Mouse (Mus musculus) liver, embryonic 12.5 days (tissue): ENCODE results near the gene Lrrc19. TPM values are rescaled to one million over a fixed set of nuclear protein-coding genes. Genes with fewer than 3 reads are reported as not detected.
"Not testable (repeated sequence)": the region's sequence is repeated elsewhere in the genome, so short reads cannot be mapped to it uniquely, and the experiment has no call there.

ENCODE experiments used
- ATAC-seq: fragments of 200-750 bp; cut with Nextera tagmentation; 2 replicates; pipeline ENCODE4 v1.8.0; 2017; ENCODE audit warnings: moderate number of reproducible peaks, mild to moderate bottlenecking, moderate library complexity
- H3K27ac ChIP-seq: fragments of 300-500 bp; sonication (generic); 2 replicates; pipeline ENCODE4 v1.5.1; 2016; ENCODE audit warnings: mild to moderate bottlenecking
- H3K27me3 ChIP-seq: fragments of 300-500 bp; sonication (generic); replicated peaks from 2 replicates; pipeline ENCODE4 v1.6.1; 2016; ENCODE audit warnings: mild to moderate bottlenecking, moderate library complexity
- H3K36me3 ChIP-seq: fragments of 300-500 bp; sonication (generic); 2 replicates; pipeline ENCODE4 v1.6.1; 2016; ENCODE audit warnings: mild to moderate bottlenecking, moderate library complexity
- H3K4me1 ChIP-seq: fragments of 300-500 bp; sonication (generic); 2 replicates; pipeline ENCODE4 v1.6.1; 2016
- H3K4me2 ChIP-seq: fragments of 300-500 bp; sonication (generic); 2 replicates; pipeline ENCODE4 v1.6.1; 2016; ENCODE audit warnings: mild to moderate bottlenecking, moderate library complexity
- H3K4me3 ChIP-seq: fragments of 300-500 bp; sonication (generic); 2 replicates; pipeline ENCODE4 v1.5.1; 2016; ENCODE audit warnings: mild to moderate bottlenecking, moderate library complexity
- H3K9ac ChIP-seq: fragments of 300-500 bp; sonication (generic); 2 replicates; pipeline ENCODE4 v1.6.1; 2016; ENCODE audit warnings: mild to moderate bottlenecking, moderate library complexity
- H3K9me3 ChIP-seq: fragments of 300-500 bp; sonication (generic); replicated peaks from 2 replicates; pipeline ENCODE4 v1.6.1; 2016; ENCODE audit warnings: mild to moderate bottlenecking, moderate library complexity
- WGBS: fragments of 180-500 bp; shearing (Covaris S2); methylation state at CpG from one replicate; pipeline ENCODE4 v1.1.7; 2016; ENCODE audit not compliant: insufficient replicate concordance; 5-methylcytosine and 5-hydroxymethylcytosine counted together
- polyA plus RNA-seq: library from polyadenylated mRNA; unstranded; fragments of >200 nt; fragmentation: Nextera tagmentation; extraction: Ambion mirVana; gene quantifications from 2 replicates; pipeline ENCODE4 v1.2.1, GENCODE M21; 2016

Gene Lrrc19
- 0.05 and 0.15 TPM in 2 replicates for polyA plus RNA-seq

DNA sequence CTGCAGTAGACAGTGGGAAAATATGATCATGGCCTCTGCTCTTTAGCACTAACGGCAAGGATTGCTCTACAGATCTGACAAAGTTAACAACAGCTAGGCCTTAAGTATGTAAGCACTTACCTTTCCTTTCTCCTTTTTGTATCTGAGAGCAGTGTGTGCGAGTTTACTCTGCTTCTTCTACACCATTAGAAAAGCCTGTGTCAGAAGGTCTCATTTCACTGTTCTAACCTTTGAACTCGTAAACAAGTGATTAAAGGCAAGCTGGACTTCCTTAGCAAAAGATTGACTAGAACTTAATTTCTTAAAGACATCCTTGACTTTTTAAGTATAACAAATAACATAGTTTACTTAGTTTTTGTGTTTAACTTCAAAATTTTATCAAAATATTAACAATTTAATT, at the start of gene Lrrc19:
Gene Lrrc19 (minus strand): TSS at position 225 of the 400 bp plus-strand sequence.
- H3K27ac ChIP-seq, result no peak within 1 kb of the TSS
- WGBS, result 76% methylated on average over 3 of the region's 3 CpGs
- H3K27me3 ChIP-seq, result no peaks in the 10 kb centered on the region
- H3K4me2 ChIP-seq, result no peak within 1 kb of the TSS
- H3K9me3 ChIP-seq, result no peaks in the 10 kb centered on the region
- no peak within 1 kb of the TSS for H3K4me3 ChIP-seq
- H3K36me3 ChIP-seq, result no peaks in the 10 kb centered on the region
- ATAC-seq, result no peak
- no peaks in the 10 kb centered on the region for H3K4me1 ChIP-seq
- H3K9ac ChIP-seq, result no peak within 1 kb of the TSS

DNA sequence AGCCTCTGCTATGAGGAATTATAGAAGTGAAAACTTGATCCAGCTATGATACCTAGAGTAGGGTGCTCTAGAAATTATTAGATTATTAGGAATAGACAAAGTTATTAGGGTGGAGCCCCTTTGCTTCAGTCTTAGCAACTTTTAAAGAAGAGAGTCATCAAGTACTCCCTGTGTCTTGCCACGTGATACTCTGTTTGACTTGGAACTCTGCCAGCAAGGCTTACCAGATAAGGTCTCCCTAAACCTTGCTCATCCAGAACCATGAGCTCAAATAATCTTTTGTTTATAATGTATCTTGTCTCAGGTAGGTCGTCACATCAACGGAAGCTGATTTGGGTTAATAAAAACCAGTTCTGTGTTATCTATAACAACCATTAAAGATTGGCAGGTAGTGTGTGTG, 46.4 kb upstream of the Lrrc19 start:
- Histone ChIP-seq H3K27ac (no peak overlapping the region), H3K9ac (no peak overlapping the region), H3K9me3 (no peaks in the 10 kb centered on the region), H3K4me2 (no peak overlapping the region), H3K27me3 (no peaks in the 10 kb centered on the region), H3K4me1 (no peaks in the 10 kb centered on the region), H3K4me3 (no peak overlapping the region), H3K36me3 (no peaks in the 10 kb centered on the region)
- no peak for ATAC-seq
- 62% methylated on average over 3 of the region's 3 CpGs for WGBS

- Histone ChIP-seq H3K9me3 (no peaks in the 10 kb centered on the region), H3K27me3 (no peaks in the 10 kb centered on the region), H3K36me3 (0 out of 2 replicates have a peak, but pooled peaks cover 3% of the 10 kb centered on the region), H3K4me2 (no peak overlapping the region), H3K27ac (no peak overlapping the region), H3K4me1 (no peaks in the 10 kb centered on the region), H3K9ac (no peak overlapping the region), H3K4me3 (no peak overlapping the region)
- WGBS, result 55% methylated on average over 2 of the region's 2 CpGs
- ATAC-seq, result no peak
Measured at GRCm38 (mm10) chr4:94692175-94692574, 42.2 kb upstream of the Lrrc19 start.

- Histone ChIP-seq H3K9ac (no peak overlapping the region), H3K27ac (no peak overlapping the region), H3K4me3 (no peak overlapping the region), H3K9me3 (no peaks in the 10 kb centered on the region), H3K27me3 (no peaks in the 10 kb centered on the region), H3K36me3 (0 out of 2 replicates have a peak, but pooled peaks cover 3% of the 10 kb centered on the region), H3K4me1 (no peaks in the 10 kb centered on the region), H3K4me2 (no peak overlapping the region)
- WGBS, result 20% methylated on average over 4 of the region's 4 CpGs
- ATAC-seq, result no peak
Measured at GRCm38 (mm10) chr4:94691078-94691477, 41.1 kb upstream of the Lrrc19 start.

DNA sequence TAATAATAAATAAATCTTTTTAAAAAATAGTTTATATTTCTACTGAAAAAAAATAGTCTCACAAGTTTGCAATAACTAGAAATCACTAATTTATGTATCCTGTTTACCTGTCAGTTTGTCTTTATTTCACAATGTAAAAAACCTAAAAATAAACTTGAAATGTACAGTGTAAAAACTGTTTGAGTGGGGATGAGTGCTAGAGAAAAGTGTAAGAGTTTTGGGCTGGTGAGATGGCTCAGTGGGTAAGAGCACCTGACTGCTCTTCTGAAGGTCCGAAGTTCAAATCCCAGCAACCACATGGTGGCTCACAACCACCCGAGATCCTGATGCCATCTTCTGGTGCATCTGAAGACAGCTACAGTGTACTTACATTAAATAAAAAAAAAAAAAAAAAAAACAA, 39.9 kb upstream of the Lrrc19 start:
- not testable (repeated sequence) for H3K4me3 ChIP-seq, H3K27ac ChIP-seq, H3K36me3 ChIP-seq, H3K9me3 ChIP-seq, H3K9ac ChIP-seq, H3K4me1 ChIP-seq, H3K4me2 ChIP-seq, H3K27me3 ChIP-seq, ATAC-seq
- WGBS, result 60% methylated on average over 2 of the region's 2 CpGs

DNA sequence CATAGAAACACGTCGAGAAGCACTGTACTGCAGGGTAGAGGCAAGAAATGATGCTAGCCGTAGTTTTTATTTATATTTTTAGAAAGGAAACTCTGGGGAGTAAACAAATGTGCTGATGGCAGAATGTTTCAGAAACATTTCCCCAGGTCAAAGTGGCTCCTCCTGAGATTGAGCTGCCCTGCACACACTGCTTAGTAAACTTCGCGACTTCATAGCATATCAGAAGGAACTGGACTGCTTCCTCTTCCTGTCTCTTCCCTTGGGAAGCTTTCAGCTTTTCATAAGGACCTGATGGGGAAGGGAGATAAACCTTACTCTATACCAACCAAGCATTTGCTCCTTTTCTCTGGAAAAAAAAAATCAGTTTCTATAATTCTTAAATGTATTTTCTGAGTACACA, 33.4 kb upstream of the Lrrc19 start:
- Histone ChIP-seq H3K9me3 (no peaks in the 10 kb centered on the region), H3K4me1 (no peaks in the 10 kb centered on the region), H3K27ac (no peak overlapping the region), H3K4me2 (no peak overlapping the region), H3K36me3 (no peaks in the 10 kb centered on the region), H3K4me3 (no peak overlapping the region), H3K27me3 (no peaks in the 10 kb centered on the region), H3K9ac (no peak overlapping the region)
- WGBS, result 30% methylated on average over 5 of the region's 5 CpGs
- ATAC-seq, result no peak

DNA sequence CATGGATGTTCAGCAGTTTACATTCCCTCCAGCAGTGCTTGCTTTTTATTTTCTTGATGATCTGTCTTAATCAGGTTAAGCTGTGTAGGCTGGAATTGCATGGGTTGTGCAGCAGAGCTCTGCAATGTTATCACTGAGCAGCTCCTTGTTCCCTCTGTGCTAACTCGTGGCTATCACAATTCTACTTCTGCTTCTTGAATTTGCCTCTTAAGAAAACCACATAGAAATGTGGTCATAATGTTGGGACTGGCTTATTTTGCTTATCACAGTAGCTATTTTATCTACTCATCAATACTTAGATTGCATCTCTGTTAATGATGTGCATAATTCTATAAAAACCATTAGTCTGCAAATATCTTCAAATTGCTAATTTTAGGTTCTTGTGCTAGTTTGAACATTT, 32.1 kb upstream of the Lrrc19 start:
- Histone ChIP-seq H3K27me3 (no peaks in the 10 kb centered on the region), H3K4me2 (no peak overlapping the region), H3K4me3 (no peak overlapping the region), H3K9me3 (no peaks in the 10 kb centered on the region), H3K4me1 (no peaks in the 10 kb centered on the region), H3K27ac (no peak overlapping the region), H3K36me3 (no peaks in the 10 kb centered on the region), H3K9ac (no peak overlapping the region)
- 24% methylated on average over 1 of the region's 1 CpGs for WGBS
- ATAC-seq, result no peak

DNA sequence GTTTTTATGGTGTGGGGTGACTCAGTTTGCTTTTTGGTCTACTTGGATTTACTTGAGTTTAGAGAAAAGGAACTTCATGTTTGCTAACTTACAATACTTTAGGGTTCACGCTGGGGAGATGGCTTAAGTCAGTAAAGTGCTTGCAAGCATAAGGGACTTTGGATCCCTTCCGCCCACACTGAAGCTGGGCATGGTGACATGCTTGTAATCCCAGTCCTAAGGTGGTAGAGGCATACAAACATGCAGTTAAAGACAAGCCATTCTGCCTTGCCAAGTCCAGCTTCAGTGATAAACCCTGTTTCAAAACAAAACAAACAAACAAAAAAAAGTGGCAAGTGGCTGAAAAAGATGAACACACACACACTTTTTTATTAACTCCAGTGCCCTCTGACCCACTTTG, 31.2 kb upstream of the Lrrc19 start:
- Histone ChIP-seq H3K4me1 (no peaks in the 10 kb centered on the region), H3K4me2 (no peak overlapping the region), H3K27me3 (no peaks in the 10 kb centered on the region), H3K36me3 (no peaks in the 10 kb centered on the region), H3K9ac (no peak overlapping the region), H3K9me3 (no peaks in the 10 kb centered on the region), H3K27ac (no peak overlapping the region), H3K4me3 (no peak overlapping the region)
- 70% methylated on average over 2 of the region's 2 CpGs for WGBS
- ATAC-seq, result no peak

DNA sequence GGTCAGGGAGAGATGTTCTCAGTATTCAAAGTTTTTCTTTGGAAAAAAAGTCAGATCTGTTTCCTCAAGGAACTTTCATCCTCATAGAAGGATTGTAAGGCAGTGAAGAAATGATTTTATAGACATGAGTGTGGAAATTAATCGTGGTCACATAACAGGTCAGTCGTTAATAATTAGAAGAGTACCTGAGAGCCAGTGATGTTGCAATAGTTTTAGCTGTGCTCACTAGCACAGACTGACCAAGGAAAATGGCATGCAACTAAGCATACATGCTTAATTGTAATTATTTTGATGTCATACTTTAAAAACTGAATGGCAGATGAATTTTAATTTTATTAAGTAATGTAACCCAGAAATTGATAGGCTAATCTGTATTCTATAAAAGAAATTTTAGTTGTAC, 30.7 kb upstream of the Lrrc19 start:
- ATAC-seq, result no peak

GRCm38 (mm10) chr4:94669718-94670117, 19.8 kb upstream of the Lrrc19 start:
- Histone ChIP-seq H3K4me1 (no peaks in the 10 kb centered on the region), H3K27ac (no peak overlapping the region), H3K9ac (no peak overlapping the region), H3K36me3 (no peaks in the 10 kb centered on the region), H3K4me2 (no peak overlapping the region), H3K9me3 (no peaks in the 10 kb centered on the region), H3K27me3 (no peaks in the 10 kb centered on the region), H3K4me3 (no peak overlapping the region)
- 38% methylated on average over 1 of the region's 1 CpGs for WGBS
- ATAC-seq, result no peak

More for the DNA sequence above, 30.7 kb upstream of the Lrrc19 start:
- no peak overlapping the region for H3K9ac ChIP-seq
- no peaks in the 10 kb centered on the region for H3K27me3 ChIP-seq
- no peaks in the 10 kb centered on the region for H3K9me3 ChIP-seq
- no peak overlapping the region for H3K4me2 ChIP-seq
- H3K4me1 ChIP-seq, result no peaks in the 10 kb centered on the region
- whole genome bisulfite sequencing, result 72% methylated on average over 2 of the region's 2 CpGs
- H3K27ac ChIP-seq, result no peak overlapping the region
- no peaks in the 10 kb centered on the region for H3K36me3 ChIP-seq
- no peak overlapping the region for H3K4me3 ChIP-seq

GRCm38 (mm10) chr4:94650426-94651175, 657 bp upstream of the Lrrc19 start:
- not testable (repeated sequence) for H3K9me3 ChIP-seq, H3K4me1 ChIP-seq, ATAC-seq, H3K27me3 ChIP-seq, H3K27ac ChIP-seq, H3K9ac ChIP-seq, H3K36me3 ChIP-seq, H3K4me3 ChIP-seq, H3K4me2 ChIP-seq
- 69% methylated on average over 5 of the region's 5 CpGs for WGBS

- H3K9me3 ChIP-seq, result no peaks in the 10 kb centered on the region
- H3K4me2 ChIP-seq, result no peak overlapping the region
- no peak overlapping the region for H3K9ac ChIP-seq
- WGBS, result 84% methylated on average over 2 of the region's 2 CpGs
- ATAC-seq, result no peak
- no peak overlapping the region for H3K4me3 ChIP-seq
- no peak overlapping the region for H3K27ac ChIP-seq
- H3K27me3 ChIP-seq, result no peaks in the 10 kb centered on the region
- H3K36me3 ChIP-seq, result no peaks in the 10 kb centered on the region
- H3K4me1 ChIP-seq, result no peaks in the 10 kb centered on the region
Measured at GRCm38 (mm10) chr4:94643141-94643540, 6.8 kb downstream of the Lrrc19 start.

GRCm38 (mm10) chr4:94620077-94620476, 29.9 kb downstream of the Lrrc19 start:
- Histone ChIP-seq H3K27ac (no peak overlapping the region), H3K4me2 (no peak overlapping the region), H3K4me1 (peaks cover under 1% of the 10 kb centered on the region), H3K4me3 (no peak overlapping the region), H3K36me3 (no peaks in the 10 kb centered on the region), H3K27me3 (no peaks in the 10 kb centered on the region), H3K9me3 (no peaks in the 10 kb centered on the region), H3K9ac (no peak overlapping the region)
- no peak for ATAC-seq
- 64% methylated on average over 2 of the region's 2 CpGs for WGBS
